Mouse (Mus musculus) hematopoietic stem cell, adult 5-6 weeks (primary cell): ENCODE data around the gene Prn. TPM values are rescaled to one million over a fixed set of nuclear protein-coding genes. Genes with fewer than 3 reads are reported as not detected.

Experiments used
- total RNA-seq: library from RNA; stranded (forward); fragments of 172-1452, 232-1000 nt; gene quantifications from 2 replicates; pipeline ENCODE4 v1.2.3, GENCODE M21; 2017

The Prn gene
- total RNA-seq, 1 experiment from 2014 or later = not detected

Other genes with a start within 250 kb of the Prn start
- not detected in 2 replicates for gene Erv3, start 50.2 kb upstream of the Prn start, total RNA-seq
- gene Prnp, start within 50 bp of the Prn start, total RNA-seq = 7.6 and 24.3 TPM in 2 replicates
- gene Prnd, start 40.9 kb downstream of the Prn start, total RNA-seq = not detected in 2 replicates
- gene Rassf2, start 120.3 kb downstream of the Prn start, total RNA-seq = 103 and 130 TPM in 2 replicates
- 35.5 and 53.3 TPM in 2 replicates for gene Slc23a2, start 235.2 kb downstream of the Prn start, total RNA-seq